Mouse (Mus musculus) gastrocnemius, postnatal 25 days (tissue): ENCODE results near the gene Crisp3. TPM values are rescaled to one million over a fixed set of nuclear protein-coding genes. Genes with fewer than 3 reads are reported as not detected.
"Not testable (repeated sequence)": the region's sequence is repeated elsewhere in the genome, so short reads cannot be mapped to it uniquely, and the experiment has no call there.

Experiments used
- DNase-seq: peaks from one replicate; pipeline ENCODE4 v3.0.0; 2022
- long read RNA-seq, 2 experiments: library from polyadenylated mRNA; stranded (forward); transcript quantifications; one replicate each; pipeline ENCODE4 v2.0.0; 2021
- total RNA-seq, 2 experiments: library from RNA; stranded (reverse); gene quantifications; 1 replicate in 1 of 2; 2 replicates in 1 of 2; pipeline ENCODE4 v1.2.3; 2021

Gene Crisp3
- not detected for total RNA-seq
- long read RNA-seq, experiment 1 = 0 reads
- long read RNA-seq, experiment 2 = 0 reads

DNA sequence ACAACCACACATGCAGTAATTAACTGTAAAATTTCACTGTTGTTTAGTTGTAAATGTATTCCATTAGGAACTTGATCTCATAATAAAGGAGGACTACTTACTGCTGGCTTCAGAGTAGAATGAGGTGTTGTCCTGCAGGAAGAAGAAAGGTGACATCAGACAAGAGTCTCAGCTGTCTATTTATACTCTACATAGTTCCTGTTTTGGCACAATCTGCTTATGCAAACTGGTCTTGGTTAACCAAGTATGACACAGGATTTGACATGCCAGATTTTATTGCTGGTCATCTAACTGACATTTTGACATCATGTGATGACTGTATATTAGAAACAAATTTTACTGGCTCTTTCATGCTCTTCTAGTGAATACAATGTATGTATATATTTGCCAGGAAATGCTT, at the start of gene Crisp3:
TSS of gene Crisp3 (minus strand) at position 154 of the 400 bp plus-strand sequence.
- DNase-seq = no peak

DNA sequence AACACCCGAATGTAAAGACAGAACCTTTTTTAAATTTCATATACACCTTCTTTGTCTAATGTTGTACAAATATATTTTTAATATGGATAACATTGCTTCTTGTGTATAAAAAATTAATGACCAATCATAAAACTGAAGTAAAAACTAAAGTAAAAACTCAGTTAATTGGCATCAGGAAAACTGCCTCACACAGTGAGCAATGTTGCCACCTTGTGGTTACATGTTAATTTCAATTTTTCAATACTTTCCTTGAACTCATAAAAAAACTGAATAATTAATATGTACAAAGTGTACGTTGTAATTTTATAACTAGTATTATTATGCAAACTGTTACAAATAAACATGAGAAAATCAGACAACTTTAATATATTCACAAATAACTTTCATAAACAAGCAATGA, 43.3 kb upstream of the Crisp3 start:
- no peak for DNase-seq

DNA sequence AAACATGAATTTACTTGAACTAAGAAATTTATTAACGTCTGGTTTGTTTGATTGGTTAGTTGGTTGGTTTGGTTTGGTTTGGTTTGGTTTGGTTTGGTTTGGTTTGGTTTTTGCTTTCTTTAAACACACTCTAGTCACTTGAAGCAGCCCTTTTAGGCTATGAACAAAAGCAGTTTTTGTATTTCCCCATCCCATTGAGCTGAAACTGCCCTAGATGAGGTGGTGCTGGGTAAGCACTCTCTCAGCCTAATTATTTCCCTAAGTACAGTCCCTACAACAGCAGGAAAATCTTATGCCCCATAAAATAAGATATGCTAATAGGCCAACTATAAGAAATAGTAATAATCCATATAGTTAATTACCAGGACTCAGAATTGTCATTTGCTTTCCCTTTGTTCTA, 33.4 kb upstream of the Crisp3 start:
- no peak for DNase-seq

DNA sequence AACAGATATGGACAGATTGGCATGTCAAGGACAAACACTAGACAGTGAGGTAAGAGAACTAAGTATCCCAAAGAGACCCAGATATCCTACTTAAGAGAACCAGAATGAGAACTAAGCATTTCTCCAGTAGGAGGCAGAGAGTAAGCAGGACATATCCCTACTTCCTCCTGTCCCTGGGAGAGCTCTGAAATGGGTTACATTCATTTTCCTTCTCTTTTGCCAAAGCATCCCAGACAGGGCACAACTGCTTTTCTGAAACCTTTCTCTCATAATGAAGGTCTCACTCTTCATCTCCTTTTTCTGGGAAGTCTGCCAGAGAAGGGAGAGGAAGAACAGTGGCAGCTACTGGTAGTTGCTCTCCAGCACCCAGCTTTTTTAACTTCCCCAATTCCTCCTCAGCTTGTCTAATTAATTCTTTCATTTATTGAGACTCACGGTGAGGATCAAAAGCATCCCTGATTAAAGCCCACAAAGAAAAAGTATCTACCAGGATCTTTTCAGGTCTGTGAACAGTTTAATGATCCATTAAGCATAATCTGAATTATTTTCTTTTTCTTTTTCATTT, 32.9 kb upstream of the Crisp3 start:
- DNase-seq = no peak

DNA sequence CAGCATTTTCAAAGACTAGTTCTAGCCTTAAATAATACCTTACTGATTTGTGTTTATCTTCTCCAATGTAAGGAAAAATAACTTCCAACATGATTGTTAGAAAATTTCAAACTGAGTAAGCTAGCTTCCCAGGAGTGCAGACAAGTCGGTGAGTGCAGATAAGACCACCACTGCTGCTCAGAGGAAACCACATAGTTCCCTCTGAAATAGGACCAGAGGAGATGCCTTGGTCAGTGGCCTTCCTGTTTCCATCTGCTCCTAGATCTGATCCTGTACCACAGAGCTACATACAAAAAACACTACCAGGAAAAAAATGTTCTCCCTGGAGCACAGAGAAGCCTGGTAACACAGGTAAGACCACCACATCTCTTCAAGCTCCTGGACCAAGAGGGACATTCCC, 10.4 kb upstream of the Crisp3 start:
- no peak for DNase-seq

DNA sequence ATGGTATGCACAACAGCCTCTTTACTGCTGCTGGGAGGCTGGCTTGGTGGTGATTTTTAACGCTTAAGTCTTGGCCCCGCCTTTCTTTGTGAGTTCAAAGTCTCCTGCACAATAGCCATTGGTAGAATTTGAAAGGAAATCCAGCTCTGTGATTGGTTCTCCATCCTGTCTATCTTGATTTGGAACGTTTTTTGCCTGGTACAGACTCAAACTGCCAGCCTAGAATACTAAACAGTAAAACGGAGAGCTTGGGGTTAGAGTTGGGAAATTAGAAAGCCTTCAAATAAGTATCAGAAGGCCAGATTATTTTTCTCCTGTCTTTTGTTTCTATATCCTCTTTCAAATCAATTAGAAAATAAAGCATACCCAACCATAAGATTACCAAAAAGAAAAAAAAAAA, 33.5 kb downstream of the Crisp3 start, which contains the start of gene Pgk2:
TSS of gene Pgk2 (minus strand) at position 101 of the 400 bp plus-strand sequence.
- DNase-seq = no peak

DNA sequence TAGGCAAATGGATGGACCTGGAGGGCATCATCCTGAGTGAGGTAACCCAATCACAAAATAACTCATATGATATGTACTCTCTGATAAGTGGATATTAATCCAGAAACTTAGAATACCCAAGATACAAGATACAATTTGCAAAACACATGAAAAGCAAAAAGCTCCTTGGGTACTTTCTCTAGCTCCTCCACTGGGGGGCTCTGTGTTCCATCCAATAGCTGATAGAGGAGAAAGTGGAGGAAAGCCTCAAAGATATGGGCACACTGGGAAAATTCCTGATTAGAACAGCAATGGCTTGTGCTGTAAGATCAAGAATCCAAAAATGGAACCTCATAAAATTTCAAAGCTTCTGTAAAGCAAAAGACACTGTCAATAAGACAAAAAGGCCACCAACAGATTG, 40.3 kb downstream of the Crisp3 start:
- not testable (repeated sequence) for DNase-seq

DNA sequence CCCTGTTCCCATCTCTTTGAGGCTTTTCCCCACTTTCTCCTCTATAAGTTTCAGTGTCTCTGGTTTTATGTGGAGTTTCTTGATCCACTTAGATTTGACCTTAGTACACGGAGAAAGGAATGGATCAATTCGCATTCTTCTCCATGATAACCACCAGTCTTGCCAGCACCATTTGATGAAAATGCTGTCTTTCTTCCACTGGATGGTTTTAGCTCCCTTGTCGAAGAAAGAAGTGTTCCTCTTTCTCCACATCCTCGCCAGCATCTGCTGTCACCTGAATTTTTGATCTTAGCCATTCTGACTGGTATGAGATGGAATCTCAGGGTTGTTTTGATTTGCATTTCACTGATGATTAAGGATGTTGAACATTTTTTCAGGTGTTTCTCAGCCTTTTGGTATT, 51.9 kb downstream of the Crisp3 start:
- DNase-seq = not testable (repeated sequence)

Other genes with a start within 250 kb of the Crisp3 start
- gene AC192777.2, start 146.8 kb downstream of the Crisp3 start, total RNA-seq = not detected
- gene Pgk2, start 33.6 kb downstream of the Crisp3 start, total RNA-seq = not detected
- not detected for gene Crisp1, start 76.9 kb upstream of the Crisp3 start, total RNA-seq